Mouse (Mus musculus): ENCODE measurements around the gene Cyp2r1. TPM values are rescaled to one million over a fixed set of nuclear protein-coding genes. Genes with fewer than 3 reads are reported as not detected.

Gene Cyp2r1
- polyA plus RNA-seq, 1 experiment from 2014 or later = 1.1 TPM

- Histone ChIP-seq H3K4me1 (ENCODE audit: control insufficient read depth, low read depth, low read length) (no peaks in the 10 kb centered on the region), H3K9me3 (replicated peaks; ENCODE audit: control insufficient read depth, low read length) (no peaks in the 10 kb centered on the region), H3K4me2 (ENCODE audit: low read depth, low read length) (no peak overlapping the region), H3K27ac (ENCODE audit: low read length) (no peak overlapping the region), H3K36me3 (ENCODE audit: control insufficient read depth, insufficient read depth) (no peaks in the 10 kb centered on the region; the same call in 1 of the 2 replicates), H3K9ac (ENCODE audit: low read depth, low read length) (no peak overlapping the region), H3K4me3 (ENCODE audit: low read depth, low read length) (no peak overlapping the region), H3K27me3 (ENCODE audit: control insufficient read depth, insufficient read depth, low read depth, low read length) (no peaks in the 10 kb centered on the region)
- ATAC-seq (ENCODE audit: low read depth) = no peak
- WGBS (ENCODE audit: insufficient replicate concordance) = 55% methylated on average over 1 of the region's 1 CpGs
These were observed 36.5 kb downstream of the Cyp2r1 start for GRCm38 (mm10) chr7:114526245-114526644.

GRCm38 (mm10) chr7:114520122-114520521 lies 42.6 kb downstream of the Cyp2r1 start:
- no peak overlapping the region for H3K9ac ChIP-seq (ENCODE audit: low read depth, low read length)
- H3K4me1 ChIP-seq (ENCODE audit: control insufficient read depth, low read depth, low read length) = no peaks in the 10 kb centered on the region
- H3K4me3 ChIP-seq (ENCODE audit: low read depth, low read length) = no peak overlapping the region
- 79% methylated on average over 1 of the region's 1 CpGs for WGBS (ENCODE audit: insufficient replicate concordance)
- no peak for ATAC-seq (ENCODE audit: low read depth)
- H3K4me2 ChIP-seq (ENCODE audit: low read depth, low read length) = no peak overlapping the region
- H3K27me3 ChIP-seq (ENCODE audit: control insufficient read depth, insufficient read depth, low read depth, low read length) = no peaks in the 10 kb centered on the region
- H3K9me3 ChIP-seq (replicated peaks; ENCODE audit: control insufficient read depth, low read length) = no peaks in the 10 kb centered on the region
- no peaks in the 10 kb centered on the region; the same call in 1 of the 2 replicates for H3K36me3 ChIP-seq (ENCODE audit: control insufficient read depth, insufficient read depth)
- no peak overlapping the region for H3K27ac ChIP-seq (ENCODE audit: low read length)

DNA sequence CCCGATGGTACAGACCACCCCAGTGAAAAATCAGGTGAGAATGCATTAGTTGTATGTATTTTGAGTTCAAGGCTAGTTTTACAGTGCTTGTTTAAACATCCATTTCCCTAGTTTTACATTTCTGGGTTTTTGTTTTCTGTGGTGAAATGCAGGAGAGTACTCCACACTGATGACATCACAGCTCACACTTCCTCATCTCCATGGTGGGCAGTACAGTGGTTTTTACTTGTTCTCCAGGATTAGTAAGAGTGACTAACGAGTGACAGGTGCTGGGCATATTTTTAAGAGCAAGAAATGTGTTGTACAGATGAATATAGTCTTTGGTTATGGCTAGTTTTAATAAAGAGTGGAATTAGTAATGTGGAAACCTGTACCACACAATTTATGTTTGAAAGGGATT lies 53.9 kb downstream of the Cyp2r1 start:
- 58% methylated on average over 2 of the region's 2 CpGs for WGBS (ENCODE audit: insufficient replicate concordance)
- Histone ChIP-seq H3K4me3 (ENCODE audit: low read depth, low read length) (no peak overlapping the region), H3K9me3 (replicated peaks; ENCODE audit: control insufficient read depth, low read length) (no peaks in the 10 kb centered on the region), H3K27me3 (ENCODE audit: control insufficient read depth, insufficient read depth, low read depth, low read length) (no peaks in the 10 kb centered on the region), H3K36me3 (ENCODE audit: control insufficient read depth, insufficient read depth) (no peaks in the 10 kb centered on the region; the same call in 1 of the 2 replicates), H3K4me2 (ENCODE audit: low read depth, low read length) (no peak overlapping the region), H3K9ac (ENCODE audit: low read depth, low read length) (no peak overlapping the region), H3K27ac (ENCODE audit: low read length) (no peak overlapping the region), H3K4me1 (ENCODE audit: control insufficient read depth, low read depth, low read length) (no peaks in the 10 kb centered on the region)
- ATAC-seq (ENCODE audit: low read depth) = no peak

Other genes with a start within 250 kb of the Cyp2r1 start
- 1.7 and 2.0 TPM in 2 replicates for gene Pde3b, start 147.7 kb downstream of the Cyp2r1 start, polyA plus RNA-seq (2015; fragmentation: Nextera tagmentation; extraction: Ambion mirVana)
- gene Calca, start 73.4 kb upstream of the Cyp2r1 start, polyA plus RNA-seq (2015; fragmentation: Nextera tagmentation; extraction: Ambion mirVana) = 0.24 and 0.32 TPM in 2 replicates
- not detected in 2 replicates for gene Calcb, start 155.7 kb upstream of the Cyp2r1 start, polyA plus RNA-seq (2015; fragmentation: Nextera tagmentation; extraction: Ambion mirVana)
- 23.2 and 25.6 TPM in 2 replicates for gene Insc, start 180.7 kb upstream of the Cyp2r1 start, polyA plus RNA-seq (2015; fragmentation: Nextera tagmentation; extraction: Ambion mirVana)

Data from liver, embryonic 16.5 days (tissue).